Mouse (Mus musculus) mesoderm, embryonic 11.5 days (tissue): Measurements from ENCODE around the gene Poll.
"Not testable (repeated sequence)": the region's sequence is repeated elsewhere in the genome, so short reads cannot be mapped to it uniquely, and the experiment has no call there.

ENCODE experiments used
- DNase-seq: peaks from one replicate; pipeline ENCODE4 v3.0.0-alpha.2; 2012; ENCODE audit warnings: low read depth, low spot score

The Poll gene

GRCm38 (mm10) chr19:45578976-45579375 lies 18.6 kb upstream of the Poll start:
- DNase-seq = no peak

GRCm38 (mm10) chr19:45577141-45577750 lies 16.9 kb upstream of the Poll start:
- DNase-seq = no peak

DNA sequence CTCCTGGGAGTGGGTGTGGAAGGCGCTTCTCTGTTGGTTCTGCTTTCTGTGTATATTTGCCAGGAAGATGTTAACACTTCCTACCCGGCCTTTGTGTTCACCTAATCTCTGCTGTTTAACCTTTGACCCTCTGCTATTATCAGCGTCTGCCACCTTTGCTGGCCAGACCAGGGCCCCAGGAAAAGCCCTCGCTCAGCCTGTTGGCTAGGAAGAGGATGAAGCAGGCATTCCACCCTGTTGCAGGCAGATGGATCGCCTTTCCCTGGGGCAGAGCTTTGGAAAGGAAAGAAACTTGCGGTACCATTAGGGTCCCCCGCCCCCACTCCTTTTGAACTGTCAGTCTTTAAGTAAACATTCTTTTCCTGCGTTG lies 15.3 kb upstream of the Poll start:
- peak; percentile 46 for DNase-seq

GRCm38 (mm10) chr19:45574941-45575631 lies 14.8 kb upstream of the Poll start:
- DNase-seq = no peak

DNA sequence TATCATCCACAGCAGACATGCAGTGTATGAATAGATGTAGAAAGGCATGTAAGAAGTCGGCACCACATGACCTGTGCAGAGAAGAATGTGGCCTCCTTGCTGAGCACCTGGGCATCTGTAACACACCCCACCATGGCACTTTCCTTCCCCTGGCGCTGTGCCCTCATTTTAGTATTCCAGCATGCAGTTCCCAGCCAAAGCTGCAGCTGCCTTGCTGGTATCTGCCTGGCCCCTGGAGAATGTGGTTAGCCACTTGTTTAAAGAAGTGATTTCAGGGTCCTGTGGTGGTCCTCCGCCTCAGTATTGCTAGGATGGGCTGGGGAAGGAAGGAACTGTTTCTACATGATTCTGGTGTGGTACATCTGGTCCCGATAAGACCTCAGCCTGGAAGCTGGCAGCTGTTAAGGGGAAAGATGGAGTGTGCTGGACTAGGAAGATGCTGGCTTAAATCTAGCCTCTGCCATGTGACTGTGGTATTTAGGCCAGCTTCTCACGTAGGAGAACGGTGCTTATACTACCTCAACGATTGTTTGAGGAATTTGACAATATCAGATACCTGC lies 14.1 kb upstream of the Poll start:
- DNase-seq = no peak

- DNase-seq = peak; percentile 70
Measured at GRCm38 (mm10) chr19:45573861-45574267, 13.5 kb upstream of the Poll start.

DNA sequence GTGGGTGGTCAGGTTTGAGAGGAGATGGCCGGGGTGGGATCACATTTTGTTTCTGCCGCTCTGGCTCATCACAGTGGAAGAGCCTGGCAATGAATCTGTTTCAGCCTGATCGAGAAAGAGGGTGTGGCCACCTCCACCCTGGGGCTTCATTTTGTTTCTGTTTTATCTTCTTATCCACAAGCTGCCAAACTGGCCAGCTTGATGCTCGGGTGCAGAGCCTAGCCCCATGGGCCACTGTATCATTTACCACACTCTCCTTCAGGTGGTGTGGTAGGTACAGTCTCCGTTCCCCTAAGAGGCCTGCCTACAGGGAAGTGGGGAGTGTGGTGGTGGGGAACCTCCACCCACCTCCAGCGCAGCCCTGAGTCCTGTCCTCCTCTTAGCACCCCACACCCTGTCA lies 12.7 kb upstream of the Poll start:
- DNase-seq = no peak

DNA sequence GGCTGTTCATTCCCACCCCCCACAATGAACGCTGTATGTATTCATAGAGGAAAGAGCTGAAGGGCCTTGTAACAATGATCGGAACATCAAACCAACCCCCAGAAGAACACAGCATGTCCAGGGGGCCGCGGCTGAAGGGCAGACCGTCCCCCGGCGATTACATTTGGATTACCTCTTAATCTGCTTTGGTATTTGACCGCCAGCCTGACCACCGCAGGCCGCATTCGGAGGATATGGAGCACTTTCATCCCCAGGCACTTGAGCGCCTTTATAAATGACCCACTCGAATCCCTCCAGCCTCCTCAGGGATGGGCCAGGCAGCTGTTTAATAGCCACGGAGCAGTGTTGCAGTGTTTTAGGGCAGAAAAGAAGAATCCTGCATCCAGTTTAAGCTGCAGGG lies 7.0 kb upstream of the Poll start:
- DNase-seq = no peak

DNA sequence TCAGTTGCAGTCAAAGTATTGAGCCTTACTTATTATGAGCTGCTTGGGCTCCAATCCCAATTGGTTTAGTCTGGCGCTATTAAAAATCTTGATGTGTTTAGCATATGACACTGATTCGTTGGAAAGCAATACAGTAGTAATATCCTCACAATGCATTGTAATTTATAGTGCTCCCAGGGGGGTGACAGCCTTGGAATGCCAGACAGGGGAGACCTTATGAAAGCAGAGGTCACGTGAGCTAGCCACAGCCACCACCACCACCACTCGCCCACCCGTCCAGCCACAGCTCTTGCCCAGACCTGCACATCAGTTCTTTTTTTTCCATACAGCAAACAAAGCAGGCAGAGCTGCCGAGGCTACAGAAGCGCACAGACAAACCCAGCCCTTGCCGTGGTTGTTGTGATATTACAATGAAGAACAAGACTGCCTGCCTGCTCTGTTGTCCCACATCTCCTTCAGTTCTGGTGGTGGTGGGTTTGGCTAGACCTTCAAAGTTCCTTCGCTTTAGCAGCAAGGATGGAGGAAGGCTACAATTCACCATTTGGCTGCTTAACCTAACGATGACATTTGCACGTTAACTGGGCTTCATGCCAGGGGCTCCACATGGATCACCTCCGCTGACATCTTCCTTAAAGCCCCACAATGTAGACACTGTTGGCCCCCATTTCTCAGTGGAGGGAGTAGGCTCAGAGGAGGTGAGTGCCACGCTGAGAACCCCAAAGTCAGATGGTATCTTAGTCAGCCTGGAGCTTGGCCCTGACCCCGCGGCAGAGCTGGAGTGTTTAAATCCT lies 5.8 kb upstream of the Poll start:
- no peak for DNase-seq

DNA sequence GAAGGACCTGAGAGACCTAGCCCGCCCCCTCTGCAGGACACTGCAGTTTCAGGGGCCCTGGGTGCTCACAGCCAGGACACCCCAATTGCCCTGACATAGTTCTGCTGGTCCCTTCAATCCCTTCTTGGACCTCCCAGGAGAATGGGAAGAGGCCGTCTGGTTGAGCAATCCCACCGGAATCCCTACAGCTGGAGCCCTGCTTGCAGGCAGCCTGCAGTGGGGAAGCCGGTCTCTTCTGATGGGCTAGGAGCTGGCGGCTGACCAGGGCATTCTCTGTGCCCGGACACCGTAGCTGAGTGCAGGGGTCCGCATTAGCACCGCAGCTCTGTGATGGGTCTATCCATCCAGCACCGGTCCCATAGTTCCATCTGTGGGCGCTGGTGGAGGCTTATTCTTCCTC lies 6.2 kb downstream of the Poll start:
- no peak for DNase-seq

GRCm38 (mm10) chr19:45552187-45552586 lies 8.1 kb downstream of the Poll start:
- no peak for DNase-seq

DNA sequence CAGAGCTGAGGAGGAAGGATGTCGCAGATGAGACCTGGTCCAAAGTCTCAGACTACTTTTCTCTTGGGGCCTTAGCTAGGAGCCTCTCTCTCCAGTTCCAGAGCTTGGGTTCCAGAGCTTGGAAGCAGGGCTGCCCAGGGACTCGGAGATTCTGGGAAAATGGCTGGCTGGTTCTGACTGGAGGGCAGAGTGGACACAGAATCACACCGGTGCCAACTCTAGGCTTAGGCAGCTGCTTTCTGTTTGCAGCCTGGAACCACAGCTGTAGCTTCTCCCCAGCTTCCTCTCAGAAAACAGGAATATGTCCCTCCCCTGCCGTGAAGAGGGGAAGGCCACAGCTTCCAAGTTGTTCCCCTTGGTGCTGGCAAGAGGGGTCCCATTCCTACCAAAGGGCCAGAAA lies 10.4 kb downstream of the Poll start:
- no peak for DNase-seq

GRCm38 (mm10) chr19:45549128-45549915 lies 11.0 kb downstream of the Poll start:
- no peak for DNase-seq

DNA sequence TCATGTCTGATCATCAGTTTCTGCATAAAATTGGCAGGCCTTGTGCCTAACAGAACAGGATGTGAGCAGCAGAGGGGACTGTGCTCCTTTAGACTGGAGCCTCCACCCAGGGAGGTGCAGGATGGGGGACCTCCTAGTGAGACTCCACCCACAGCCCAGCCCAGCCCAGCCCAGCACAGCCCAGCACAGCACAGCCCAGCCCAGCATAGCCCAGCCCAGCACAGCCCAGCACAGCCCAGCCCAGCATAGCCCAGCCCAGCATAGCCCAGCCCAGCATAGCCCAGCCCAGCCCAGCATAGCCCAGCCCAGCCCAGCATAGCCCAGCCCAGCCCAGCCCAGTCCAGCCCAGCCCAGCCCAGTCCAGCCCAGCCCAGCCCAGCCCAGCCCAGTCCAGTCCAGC lies 12.1 kb downstream of the Poll start:
- DNase-seq = not testable (repeated sequence)

DNA sequence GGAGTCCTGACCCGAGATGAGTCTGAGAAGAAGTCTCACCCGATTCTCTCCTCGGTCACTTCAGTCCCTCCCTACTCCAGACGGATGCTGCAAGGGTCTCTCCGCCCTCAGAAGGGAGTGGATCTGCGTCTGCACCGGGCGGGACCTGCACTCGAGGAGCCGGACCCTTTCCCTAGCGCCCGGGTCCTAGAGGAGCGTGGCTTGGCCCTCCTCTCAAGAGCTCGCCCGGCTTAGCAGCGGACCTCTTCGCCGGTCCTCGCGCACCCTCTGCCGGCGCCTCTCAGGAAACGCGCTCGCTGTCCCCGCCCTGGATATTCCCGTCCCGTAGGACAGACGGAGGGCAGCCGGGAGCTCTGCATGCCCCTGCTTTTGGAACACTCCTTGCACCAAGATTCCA lies 15.4 kb downstream of the Poll start:
- DNase-seq = peak; percentile 88

DNA sequence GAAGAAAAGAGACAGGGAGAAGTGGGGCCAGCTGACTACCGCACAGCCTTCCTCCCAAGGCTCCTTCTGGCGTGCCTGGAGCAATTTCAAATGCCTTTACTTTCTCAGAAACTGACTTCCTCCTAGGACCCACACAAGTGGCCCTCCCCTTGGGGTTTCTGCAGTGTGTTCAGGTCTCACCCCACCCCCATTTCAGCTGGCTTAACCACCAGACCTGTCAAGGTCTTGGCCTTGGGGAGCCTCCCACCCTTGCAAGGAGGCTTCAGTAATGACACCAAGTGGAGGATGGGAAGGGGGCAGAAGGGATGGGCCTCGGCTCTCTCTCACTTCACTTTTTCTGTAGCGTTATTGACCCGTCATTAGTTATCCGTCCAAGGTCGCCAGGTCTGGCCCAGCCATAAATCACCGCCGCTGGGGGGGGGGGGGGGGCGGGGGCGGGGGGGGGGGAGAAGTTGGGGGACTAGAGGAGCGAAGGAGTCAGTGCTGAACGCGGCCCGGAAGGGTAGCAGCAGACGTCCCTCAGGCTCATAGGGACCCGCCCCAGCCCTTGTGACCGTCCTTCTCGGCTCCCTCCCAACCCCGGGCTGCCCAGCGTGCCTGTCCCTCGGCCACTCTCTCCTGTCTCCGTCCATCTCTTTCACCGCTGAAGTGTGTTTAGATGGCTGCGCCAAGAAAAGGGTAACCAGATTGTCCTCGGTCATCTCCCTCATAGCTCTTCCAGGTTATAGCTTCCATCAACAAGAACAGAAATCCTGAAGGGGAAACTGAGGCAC lies 16.0 kb downstream of the Poll start:
- no peak for DNase-seq

GRCm38 (mm10) chr19:45542061-45542460 lies 18.3 kb downstream of the Poll start:
- no peak for DNase-seq

DNA sequence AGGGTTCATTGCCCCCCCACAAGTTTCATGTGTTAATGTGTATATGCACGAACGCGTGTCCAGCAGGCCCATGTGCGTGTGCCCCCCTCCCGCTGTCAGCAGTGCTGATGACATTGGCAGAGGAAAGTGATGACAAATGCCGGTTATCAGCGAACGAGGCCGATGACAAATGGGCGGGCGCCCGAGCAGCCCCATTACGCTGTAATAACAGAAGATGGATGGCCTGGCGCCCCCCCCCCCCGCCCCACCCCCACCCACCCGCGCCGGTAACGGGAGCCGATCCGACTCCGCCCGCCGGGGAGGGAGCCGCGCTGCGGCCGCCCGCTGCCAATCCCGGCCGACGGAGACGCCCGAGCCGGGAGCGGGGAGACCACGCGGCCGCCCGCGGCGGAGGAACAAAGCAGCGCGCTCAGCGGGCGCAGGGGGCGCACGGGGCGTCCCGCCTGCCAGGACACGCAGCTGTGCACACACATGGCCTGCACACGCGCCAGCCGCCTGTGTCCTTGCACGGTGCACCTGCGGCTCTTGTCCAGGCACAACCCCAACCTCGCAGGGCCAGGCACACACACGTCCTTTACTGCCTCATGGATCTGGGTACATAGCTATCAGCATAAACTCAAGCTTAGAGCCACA lies 18.8 kb downstream of the Poll start:
- peak; percentile 79 for DNase-seq

- DNase-seq = no peak
Measured at GRCm38 (mm10) chr19:45540657-45541408, 19.5 kb downstream of the Poll start.

DNA sequence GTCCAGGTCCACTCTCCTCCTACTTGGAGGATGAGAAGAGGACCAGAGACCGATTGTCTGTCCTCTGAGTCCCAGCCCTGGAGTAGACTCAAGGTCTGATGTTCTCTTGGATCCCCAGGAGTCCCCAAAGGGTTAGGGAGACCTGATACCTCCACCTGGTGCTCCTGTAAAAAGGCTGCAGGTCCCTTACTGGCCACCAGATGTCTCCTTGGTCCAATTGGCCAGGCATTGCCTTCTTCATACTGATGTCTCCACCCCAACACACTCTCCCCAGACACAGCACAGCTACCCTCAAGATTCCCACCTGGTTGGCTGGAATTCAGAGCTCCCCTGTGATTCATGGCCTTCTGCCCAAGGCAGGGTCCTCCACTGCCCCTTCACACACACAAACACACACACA lies 22.8 kb downstream of the Poll start:
- no peak for DNase-seq
